Mouse (Mus musculus) thymus, adult 2 months (tissue): ENCODE measurements around the gene Treml4.

Source experiments
- CTCF ChIP-seq: fragments of 200-500 bp; IDR thresholded peaks from 2 replicates; pipeline ENCODE4 v1.5.1; 2012; ENCODE audit warnings: mild to moderate bottlenecking, control low read depth, low read length, moderate library complexity, borderline replicate concordance; ENCODE audit not compliant: control insufficient read depth, poor library complexity, insufficient read depth; ENCODE audit errors: extremely low read depth
- POLR2A ChIP-seq: fragments of 200-500 bp; IDR thresholded peaks from 2 replicates; pipeline ENCODE4 v1.6.1; 2012; ENCODE audit warnings: mild to moderate bottlenecking, low read length, control low read depth, moderate library complexity; ENCODE audit not compliant: control insufficient read depth, poor library complexity, insufficient read depth; ENCODE audit errors: extremely low read depth

DNA sequence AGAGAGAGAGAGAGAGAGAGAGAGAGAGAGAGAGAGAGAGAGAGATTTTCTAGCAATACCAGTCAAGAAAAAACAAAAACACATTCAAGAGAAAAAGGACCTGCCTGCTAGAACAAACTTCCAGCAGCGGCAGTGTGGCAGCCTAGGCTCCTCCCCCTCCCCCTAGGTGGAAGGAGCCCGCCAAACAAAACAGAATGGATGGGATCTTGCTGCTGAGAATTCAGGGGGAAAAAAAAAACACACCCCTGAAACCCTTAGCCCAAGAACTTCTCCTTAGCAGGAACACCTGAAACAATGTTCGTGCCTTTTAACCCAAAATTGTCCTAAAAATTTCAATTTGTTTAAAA is 17.6 kb downstream of the Treml4 start:
- TF ChIP-seq CTCF (no peak), POLR2A (no peak)
